Mouse (Mus musculus) B cell, adult 2 months (primary cell): ENCODE results near the gene Lonp1.
"Not testable (repeated sequence)": the region's sequence is repeated elsewhere in the genome, so short reads cannot be mapped to it uniquely, and the experiment has no call there.

Experiments used
- DNase-seq, 2 experiments: peaks; one replicate each; pipeline ENCODE4 v3.0.0; 2022

The Lonp1 gene

DNA sequence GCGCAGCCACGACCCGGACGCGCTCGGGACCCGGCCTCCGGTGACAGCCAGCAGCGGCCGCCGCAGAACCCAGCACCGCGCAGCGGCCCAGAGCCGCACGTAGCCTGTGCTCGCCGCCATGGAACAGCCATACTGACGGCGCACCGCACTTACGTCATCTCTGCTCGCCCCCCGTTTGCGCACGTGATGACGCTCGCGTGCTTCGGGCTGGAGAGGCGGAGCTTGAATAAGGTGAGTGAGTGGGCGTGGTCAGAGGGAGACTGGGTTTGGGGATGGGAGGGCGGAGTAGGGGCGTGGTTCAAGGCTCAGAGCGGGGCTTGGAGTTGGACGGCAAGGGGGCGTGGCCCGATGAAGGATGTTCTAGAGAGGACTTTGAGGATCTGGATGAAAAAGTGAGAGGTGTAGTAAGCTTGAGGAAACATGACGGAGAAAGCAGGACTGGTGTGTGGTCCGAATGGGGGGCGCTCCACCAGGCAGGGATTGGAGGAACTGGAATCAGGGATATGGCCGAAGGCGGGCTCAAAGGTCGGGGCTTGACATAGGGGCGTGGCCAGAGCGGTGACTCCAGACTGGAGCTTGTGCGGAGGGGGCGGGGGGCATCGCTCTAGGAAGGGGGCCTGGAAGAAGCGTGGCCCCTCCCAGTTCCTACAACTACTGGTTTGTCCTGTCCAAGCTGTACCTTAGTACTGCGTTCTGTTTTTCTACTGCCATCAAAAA lies at the start of gene Lonp1:
TSS of gene Lonp1 (minus strand) at position 134 of the 717 bp plus-strand sequence.
- DNase-seq: peak; percentile 98

DNA sequence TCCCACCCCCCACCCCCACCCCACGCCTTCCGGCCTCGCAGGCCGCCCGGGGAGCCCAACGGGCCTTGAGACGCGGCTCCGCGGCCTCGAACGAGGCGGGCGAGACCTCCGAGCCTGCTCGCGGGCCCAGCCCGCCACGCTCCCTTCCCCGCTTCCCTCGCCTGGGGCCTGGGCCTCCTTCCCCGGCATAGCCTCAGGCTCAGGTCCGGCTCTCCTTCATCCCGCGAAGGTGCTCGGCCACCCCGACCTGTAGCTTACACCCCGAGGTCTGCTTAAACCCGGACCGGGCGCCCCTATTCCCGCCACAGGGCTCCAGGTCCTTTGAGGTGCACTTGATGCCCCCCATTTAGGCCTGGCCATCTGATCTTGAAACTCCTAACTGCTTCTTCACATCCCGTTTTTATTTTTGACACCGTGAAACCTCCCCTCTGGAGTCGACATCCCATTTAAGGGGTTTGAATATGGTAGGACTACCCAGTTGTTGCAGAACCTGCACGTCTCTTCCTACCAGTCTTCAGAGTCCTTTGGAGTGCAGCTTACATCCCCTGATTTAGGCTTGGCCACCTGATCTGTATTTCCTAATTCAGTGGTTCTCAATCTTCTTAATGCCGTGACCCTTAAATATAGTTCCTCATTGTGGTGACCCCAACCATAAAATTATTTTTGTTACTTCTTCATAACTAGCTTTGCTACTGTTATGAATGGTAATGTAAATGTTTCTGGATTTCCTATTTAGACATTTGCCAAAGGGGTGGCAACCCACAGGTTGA lies 47.1 kb upstream of the Lonp1 start:
- peak in 1 of 2 experiments; percentile 35 for DNase-seq

DNA sequence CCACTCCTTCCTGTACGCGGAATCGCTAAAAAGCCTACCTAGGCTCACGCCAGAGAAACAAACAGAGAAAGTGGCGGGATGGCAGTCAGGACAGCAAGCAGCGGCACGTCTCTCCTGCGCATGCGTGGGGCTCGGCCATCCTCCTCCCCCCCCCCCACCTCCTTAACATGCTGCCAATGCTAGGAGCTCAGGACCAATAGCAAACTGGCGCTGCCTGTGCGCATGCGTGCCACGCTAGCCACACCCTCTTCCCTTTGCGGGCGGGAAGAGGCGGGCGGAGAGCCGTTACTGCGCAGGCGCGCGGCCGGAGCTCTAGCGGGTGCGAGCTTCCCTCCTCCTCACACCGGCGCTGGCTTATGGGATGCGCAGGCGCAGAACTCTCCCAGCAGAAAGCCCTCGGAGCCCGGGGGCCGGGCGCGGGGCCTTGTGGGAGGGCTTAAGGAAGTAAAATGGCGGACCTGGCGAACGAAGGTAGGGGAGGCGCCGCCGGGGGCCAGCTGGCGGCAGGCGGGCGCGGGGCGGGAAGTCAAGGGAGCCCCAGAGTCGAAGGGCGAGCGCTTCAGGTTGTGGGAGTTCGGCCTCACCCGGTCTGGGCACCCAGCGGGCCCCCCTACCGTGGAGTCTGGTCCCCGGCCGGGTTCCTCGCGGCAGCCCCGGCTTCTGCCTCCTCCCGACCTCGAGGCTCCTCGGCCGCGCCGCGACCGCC lies 46.4 kb upstream of the Lonp1 start, which contains the start of gene Ranbp3:
TSS of gene Ranbp3 (plus strand) at position 354 of the 706 bp plus-strand sequence.
- DNase-seq: peak; percentile 98

GRCm38 (mm10) chr17:56669766-56670165 lies 43.1 kb upstream of the Lonp1 start:
- no peak for DNase-seq

DNA sequence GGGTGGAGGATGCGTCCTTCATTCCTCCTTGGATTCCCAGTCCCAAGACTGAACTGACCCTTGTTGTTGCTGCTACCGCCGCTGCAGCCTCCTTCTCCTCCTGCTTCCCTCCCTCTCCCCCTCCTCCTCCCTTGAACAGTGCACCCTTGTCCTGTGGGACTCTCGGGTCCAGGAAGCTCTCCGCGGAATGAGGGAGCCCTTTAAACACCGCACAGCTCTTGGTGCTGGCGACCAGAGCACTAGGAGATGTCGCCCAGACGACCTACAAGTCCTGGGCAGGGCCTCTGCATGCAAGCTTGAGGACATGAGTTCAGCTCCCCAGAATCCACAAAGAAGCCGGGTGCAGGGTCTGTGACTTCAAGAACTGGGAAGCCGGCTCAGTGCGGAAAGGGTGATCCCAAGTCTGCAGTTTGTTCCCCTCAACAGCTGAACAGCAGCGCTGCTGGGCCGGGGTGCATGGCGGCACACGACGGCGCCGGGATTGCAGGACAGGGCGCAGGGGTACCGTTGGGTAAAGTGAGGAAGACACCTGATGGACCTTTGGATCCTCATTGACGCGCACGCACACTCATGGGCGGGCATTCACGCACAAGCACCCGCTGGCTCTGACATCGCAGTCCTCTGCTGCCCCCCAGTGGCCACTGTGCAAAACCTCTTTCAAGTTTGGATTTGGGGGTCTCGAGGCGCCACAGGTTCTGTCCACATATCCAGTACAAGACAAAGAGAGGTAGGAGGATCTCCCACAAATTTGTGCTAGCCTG lies 41.9 kb upstream of the Lonp1 start:
- peak; percentile 92 to 93 for DNase-seq

- no peak for DNase-seq
Measured at GRCm38 (mm10) chr17:56667591-56667990, 40.9 kb upstream of the Lonp1 start.

- DNase-seq: no peak
Measured at GRCm38 (mm10) chr17:56666384-56666783, 39.7 kb upstream of the Lonp1 start.

GRCm38 (mm10) chr17:56664333-56664732 lies 37.6 kb upstream of the Lonp1 start:
- no peak for DNase-seq

- DNase-seq: no peak
Measured at GRCm38 (mm10) chr17:56663659-56664058, 37.0 kb upstream of the Lonp1 start.

GRCm38 (mm10) chr17:56656171-56656570 lies 29.5 kb upstream of the Lonp1 start:
- no peak for DNase-seq

DNA sequence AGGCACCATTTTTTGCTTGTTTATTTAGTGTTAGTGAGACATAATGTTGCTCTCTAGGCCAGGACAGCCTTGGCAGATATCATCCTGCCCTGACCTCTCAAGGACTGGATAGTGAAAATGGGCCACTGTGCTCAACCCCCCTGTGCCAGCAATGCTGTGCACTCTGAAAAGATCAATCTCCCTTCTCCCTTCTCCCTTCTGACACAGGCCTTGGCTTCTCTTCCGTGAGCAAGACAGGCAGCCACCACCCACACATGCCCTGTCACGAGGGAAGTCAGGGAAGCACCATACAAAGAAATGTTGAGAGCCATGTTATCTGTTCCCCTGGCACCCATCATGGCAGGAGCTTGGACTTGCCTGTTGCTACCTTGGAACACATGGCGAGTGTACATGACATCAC lies 28.6 kb upstream of the Lonp1 start:
- DNase-seq: no peak

- no peak for DNase-seq
Measured at GRCm38 (mm10) chr17:56654771-56655170, 28.1 kb upstream of the Lonp1 start.

DNA sequence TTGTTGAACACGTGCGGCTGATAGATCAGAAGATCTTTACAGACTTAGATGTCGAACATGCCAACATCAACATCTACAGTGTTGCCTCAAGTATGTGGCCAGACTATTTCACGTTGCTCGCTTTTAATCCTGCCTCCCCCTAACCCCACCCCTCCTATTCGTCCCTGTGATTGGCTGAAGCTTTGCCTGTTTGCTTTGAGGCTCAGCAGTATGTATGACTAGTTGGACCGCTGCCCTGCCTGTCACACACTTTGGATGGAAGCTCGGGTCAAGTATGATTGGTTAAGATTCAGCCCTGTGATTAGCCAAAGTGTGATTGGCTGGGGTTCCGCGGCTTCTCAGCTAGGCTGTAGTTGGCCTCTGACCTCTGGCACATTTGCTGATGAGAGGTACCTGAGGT lies 25.1 kb upstream of the Lonp1 start:
- no peak for DNase-seq

DNA sequence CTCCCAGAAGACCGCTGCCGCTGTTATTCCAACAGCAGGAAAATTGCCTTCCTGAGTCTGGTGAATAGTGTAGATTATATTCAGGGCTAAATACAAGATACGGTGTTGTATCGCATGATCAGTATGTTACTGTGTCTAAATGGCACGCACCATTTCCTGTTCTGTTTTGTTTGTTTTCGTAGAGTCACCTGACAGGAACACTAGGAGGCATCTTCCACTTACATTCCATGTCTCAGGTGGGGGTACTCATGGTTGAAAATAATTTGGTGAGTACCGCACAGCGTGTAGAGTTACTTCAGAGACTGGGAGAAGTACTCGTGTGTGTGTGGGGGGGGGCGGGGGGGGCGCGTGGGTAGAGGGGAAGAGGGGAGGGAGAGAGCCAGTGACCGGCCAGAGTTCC lies 20.9 kb upstream of the Lonp1 start:
- DNase-seq: no peak

- no peak for DNase-seq
Measured at GRCm38 (mm10) chr17:56643237-56643636, 16.6 kb upstream of the Lonp1 start.

DNA sequence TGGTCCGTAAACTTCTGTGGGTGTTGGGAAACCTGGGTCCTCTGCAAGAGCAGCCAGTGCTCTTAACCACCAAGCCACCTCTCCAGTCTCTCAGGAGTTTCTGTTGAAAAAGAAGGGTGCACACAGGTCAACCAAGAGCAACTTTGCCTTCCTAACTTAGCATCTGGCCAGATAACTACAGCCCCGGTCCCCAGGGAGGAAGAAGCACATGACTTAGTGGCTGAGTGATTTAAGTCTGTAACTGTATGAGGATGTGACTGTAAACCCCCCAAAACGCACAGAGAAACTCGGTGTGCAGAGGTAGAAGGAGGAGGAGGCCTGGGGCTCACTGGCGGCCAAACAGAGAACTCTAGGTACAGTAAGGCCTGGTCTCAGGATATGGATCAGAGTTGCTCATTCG lies 7.3 kb upstream of the Lonp1 start:
- peak; percentile 73 to 81 for DNase-seq

GRCm38 (mm10) chr17:56631807-56632206 lies 5.1 kb upstream of the Lonp1 start:
- DNase-seq: no peak

DNA sequence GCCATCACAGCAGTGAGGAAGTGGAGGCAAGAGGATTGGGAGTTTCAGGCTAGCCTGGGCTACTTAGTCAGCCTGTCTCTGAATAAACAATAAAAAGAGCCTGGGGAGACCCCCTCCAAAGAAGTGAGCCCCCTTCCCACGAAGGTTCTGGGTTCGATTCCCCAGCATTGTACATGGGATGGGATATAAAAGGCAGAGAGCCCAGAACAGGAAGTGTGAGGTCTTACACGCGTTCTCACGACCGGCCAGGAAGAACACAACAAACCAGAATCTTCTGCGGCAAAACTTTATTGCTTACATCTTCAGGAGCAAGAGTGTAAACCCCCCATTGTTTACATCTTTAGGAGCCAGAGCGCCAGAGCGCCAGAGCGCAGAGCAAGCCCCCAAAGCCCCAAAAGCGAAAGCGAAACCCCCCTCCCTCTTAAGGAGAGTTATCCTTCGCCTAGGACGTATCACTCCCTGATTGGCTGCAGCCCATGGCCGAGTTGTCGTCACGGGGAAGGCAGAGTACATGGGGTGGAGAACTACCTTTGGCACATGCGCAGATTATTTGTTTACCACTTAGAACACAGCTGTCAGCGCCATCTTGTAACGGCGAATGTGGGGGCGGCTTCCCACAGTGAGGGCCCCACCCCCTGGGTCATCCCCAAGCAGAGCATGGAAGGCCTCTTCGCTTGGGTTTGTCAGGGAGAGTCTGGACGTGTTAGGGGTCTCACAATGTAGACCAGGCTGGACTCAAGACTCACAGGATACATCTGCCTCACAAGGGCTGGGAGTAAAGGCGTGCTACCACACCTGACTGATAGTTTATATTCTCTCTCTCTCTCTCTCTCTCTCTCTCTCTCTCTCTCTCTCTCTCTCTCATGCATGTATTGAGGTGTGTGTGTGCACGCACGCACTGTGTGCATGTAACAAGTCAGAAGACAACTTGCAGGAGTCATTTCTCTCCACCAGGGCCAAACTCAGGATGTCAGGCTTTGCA lies 3.4 kb upstream of the Lonp1 start:
- DNase-seq: not testable (repeated sequence)

- peak; percentile 26 to 32 for DNase-seq
Measured at GRCm38 (mm10) chr17:56627530-56628277, 1.0 kb upstream of the Lonp1 start, which contains the start of gene Catsperd. Gene Catsperd (plus strand): TSS chr17:56628143.

GRCm38 (mm10) chr17:56626260-56626659 lies 427 bp downstream of the Lonp1 start:
- DNase-seq: no peak

GRCm38 (mm10) chr17:56625495-56625894 lies 1.2 kb downstream of the Lonp1 start:
- peak in 1 of 2 experiments; percentile 16 for DNase-seq
